Mouse (Mus musculus) E14TG2a.4 (cell line): ENCODE results near the gene Vmn1r26.

Source experiments
- CTCF ChIP-seq: conservative IDR thresholded peaks from 2 replicates; pipeline ENCODE4 v1.5.1; 2014; ENCODE audit warnings: low read length
- NANOG ChIP-seq: IDR thresholded peaks from 2 replicates; pipeline ENCODE4 v1.6.1; 2014; ENCODE audit warnings: borderline replicate concordance, low read length, mixed read lengths

DNA sequence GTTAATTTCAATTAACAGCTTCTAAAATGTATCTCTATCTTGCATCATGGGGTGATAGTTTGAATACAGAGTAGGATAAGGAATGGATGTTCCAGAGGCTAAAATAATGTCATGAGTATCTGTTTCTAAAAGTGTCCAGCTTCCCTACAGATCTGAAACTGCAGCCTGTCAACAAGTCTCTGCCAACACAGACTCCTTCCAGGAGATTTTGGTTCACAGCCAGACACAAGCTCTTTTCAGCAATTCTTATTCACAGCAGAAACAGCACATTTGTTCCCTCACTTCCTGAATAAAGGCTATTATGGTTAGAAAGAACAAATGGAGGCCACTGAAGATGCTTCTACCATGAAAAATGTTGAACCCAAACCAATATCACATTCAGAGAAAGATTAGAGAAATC lies 29.1 kb upstream of the Vmn1r26 start:
- TF ChIP-seq CTCF (no peak), NANOG (no peak)
